Mouse (Mus musculus) embryo, embryonic 10.5 days (tissue): ENCODE measurements around the gene Mapkapk2.
"Not testable (repeated sequence)": the region's sequence is repeated elsewhere in the genome, so short reads cannot be mapped to it uniquely, and the experiment has no call there.

Experiments used
- DNase-seq: peaks from one replicate; pipeline ENCODE4 v3.0.0-alpha.2; 2015; ENCODE audit warnings: low spot score

Mapkapk2 gene

DNA sequence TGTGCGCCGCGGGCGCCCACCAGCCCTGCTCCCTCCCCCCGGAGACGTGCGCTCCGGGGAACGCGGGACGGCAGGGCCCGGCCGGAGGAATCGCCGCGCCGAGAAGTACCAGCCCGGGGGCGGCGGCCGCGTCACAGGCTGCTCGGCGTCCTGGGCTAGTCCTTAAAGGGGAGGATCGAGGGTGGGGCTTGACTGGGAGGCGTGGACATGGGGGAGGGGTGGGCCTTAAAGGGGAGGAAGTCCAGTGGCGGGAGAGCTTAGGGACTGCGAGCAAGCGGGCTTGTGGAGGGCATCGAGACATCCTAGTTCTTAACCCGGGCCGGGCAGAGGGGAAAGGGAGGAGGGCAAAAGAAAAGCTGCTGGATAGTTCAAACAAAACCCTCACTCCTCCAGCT is at the start of gene Mapkapk2:
Gene Mapkapk2, minus strand, starts transcription at position 127 of the 395 bp plus-strand sequence.
- DNase-seq = peak; percentile 97

- no peak for DNase-seq
Observed at GRCm38 (mm10) chr1:131146181-131146614, 48.6 kb upstream of the Mapkapk2 start.

DNA sequence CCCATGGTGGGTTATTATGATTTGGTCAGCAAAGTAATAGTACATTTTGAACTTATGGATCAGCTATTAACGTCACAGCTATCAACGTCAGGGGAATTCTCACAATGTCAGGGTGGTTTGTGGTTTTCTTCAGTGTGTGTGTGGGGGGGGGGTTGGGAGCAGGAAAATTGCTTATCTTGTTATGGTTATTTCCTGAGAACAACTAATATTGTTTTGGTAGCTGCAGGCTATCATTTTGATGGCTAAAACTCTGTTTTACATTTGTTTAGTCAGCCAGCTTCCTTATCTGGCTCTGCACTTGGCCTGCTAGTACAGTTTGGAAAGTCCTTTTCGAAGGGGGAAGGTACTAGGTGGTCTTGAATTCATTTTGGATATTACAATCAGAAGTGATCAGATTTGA is 47.6 kb upstream of the Mapkapk2 start:
- not testable (repeated sequence) for DNase-seq

DNA sequence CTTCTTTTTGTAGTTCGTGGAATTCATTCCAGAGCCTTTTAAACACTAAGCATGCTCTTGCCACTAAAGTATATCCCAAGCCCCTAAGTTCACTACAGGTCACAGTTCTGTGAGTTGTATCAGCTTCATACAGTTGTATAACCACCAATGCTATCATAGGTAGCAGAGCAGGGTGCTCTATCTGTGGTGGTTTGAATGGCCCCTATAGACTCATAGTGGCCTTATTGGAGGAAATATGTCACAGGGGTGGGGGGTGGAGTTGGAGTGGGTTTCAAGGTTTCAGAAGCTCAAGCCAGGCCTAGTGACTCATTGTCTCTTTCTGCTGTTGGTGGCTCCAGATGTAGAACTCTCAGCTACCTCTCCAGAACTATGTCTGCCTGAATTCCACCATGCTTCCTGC is 44.8 kb upstream of the Mapkapk2 start:
- no peak for DNase-seq

DNA sequence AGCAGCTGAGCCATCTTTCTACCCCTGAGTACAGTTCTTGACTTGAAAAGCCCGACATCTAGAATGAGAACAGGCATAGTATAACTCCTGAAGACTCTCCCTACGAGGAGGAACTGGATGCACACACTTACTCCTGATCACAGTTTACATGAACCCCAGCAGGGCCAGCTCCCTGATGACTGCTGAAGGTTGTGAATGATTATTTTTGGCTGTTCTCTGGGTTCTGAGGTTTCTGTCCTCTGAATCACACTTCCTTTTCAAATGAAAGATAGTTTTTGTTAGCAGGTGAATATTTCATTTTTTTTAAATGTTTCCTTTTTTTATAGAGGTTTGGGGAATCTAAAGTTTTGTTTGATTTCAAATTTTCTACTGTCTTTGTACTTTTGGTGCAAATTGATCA is 43.8 kb upstream of the Mapkapk2 start:
- DNase-seq = no peak

DNA sequence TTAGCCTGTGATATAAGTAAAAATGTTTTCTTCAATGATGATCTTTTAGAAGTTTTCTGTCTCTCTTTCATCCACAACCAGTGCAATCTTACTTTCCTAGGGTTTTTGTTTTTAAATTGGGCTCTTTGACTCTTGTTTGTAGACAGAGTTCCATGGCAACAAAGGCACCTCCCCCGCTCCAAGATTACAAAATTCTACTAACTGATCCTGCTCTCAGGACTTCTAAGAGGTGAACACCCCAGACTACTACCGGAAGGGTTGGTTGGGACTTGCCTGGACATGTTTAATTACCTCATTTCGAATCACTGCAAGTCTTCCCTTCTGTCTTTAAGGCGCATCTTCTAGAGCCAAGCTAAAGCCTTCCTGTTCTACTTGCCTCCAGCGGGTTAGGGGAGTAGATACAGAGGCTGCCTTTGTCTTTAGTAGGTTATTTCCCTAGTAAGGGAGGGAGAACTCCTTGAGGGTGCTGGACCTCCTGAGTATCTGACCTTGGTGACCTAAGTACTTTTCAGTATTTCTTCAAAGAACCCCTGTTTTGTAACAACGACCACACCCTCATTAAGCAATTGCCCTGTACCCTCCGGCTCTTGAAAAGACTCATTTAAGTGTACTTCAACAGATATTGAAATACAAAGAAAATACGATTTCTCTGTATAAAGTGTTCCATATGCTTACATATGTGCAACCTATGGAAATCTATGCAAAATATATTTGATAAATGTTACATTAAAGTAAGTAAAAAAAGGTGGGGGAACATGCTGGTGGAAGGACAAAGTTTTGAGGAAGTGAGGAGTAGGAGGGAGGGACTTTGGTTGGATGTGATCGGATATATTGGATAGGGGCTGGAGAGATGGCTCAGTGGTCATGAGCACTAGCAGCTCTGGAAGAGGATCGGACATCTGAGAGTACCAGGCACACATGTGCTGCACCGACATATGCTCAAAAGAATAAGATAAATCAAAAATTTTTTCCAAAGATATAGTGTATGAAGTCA is 41.8 kb upstream of the Mapkapk2 start:
- peak; percentile 51 for DNase-seq

DNA sequence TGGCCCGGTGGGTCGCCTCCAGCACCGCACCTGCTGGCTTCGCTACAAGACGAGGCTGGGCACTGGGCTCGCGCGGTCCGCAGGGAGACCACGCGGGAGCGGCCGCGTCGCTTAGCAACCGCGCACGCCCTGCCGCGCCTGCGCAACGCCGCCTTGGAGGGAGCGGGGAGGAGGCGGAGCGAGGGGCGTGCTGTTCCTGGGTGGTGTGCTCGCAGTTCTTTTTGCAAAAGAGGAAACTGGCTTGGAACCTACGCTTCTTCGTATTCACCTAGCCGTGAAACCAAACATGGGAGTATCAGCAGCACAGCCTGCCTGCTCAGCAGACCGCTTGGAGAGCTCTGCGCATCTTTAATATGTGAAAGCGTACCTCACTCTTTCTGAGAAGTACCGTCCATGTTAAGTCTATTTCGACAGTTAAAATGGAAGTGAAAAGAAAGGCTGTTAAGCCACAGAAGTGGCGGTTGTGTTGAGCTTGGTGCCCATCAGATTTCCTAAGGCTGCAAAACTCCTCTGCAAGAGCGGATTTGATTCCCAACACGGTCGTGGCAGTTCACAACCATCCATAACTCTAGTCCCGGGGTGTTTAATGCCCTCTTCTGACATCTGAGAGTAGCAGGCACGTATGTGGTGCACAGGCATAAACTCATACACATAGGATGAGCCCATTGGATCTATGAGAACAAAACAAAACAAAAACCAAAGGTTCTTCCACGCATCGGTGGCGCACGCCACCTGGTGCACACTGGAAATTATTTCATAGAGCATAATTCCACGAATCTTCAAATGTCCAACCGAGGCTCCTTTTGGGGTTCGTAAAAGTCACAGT is 40.8 kb upstream of the Mapkapk2 start, which contains the start of gene Dyrk3:
Gene Dyrk3, minus strand, starts transcription at position 150 of the 826 bp plus-strand sequence.
- peak; percentile 96 for DNase-seq

- DNase-seq = peak; percentile 64
Observed at GRCm38 (mm10) chr1:131137717-131138118, 40.1 kb upstream of the Mapkapk2 start.

- DNase-seq = peak; percentile 53
Observed at GRCm38 (mm10) chr1:131137111-131137510, 39.5 kb upstream of the Mapkapk2 start.

- no peak for DNase-seq
Observed at GRCm38 (mm10) chr1:131135960-131136629, 38.5 kb upstream of the Mapkapk2 start.

DNA sequence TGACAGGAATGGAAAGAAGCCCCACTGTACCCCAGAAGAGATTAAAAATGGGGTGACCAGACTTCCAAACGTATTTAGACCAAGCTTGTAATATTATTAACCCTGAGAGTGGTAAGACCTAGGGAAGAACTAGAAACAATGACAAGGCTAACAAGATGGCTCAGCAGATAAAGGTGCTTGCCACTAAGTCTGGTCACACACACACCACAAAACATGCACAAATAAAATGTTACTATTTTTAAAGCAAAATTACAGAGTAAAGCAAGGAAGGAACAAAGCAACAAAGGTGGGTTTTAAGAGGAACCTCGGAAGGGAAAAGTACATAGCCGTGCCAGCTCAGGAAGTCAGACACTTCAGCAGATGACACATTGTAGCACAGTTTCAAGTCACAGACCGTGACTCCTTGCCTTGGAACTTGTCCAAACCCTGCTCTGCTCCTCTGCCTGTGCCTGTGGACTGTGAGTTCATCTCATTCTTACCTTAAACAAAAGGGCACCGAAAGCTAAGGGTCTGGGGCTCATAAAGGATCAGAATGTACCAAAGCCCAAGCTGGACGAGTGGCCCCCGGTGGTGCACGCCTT is 37.4 kb upstream of the Mapkapk2 start:
- no peak for DNase-seq

DNA sequence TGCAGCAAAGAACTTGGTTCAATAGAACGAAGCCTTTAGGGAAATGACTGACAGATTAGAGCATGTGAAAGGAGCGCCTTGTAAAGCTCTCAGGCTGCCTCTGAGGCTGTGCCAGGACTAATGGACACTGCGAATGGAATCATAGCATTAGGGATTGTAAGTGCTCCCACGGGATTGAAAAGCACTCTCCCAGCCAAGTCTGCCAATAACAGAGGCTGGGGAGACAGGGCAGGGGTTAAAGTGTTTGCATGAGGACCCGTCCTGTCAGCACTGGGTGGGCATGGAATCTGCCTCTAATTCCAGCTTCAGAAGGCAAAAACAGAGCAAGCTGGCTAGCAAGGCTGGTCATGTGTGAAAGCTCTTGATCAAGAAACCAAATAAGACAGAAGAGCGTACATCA is 36.6 kb upstream of the Mapkapk2 start:
- no peak for DNase-seq

GRCm38 (mm10) chr1:131125987-131126744 is 28.5 kb upstream of the Mapkapk2 start:
- no peak for DNase-seq

DNA sequence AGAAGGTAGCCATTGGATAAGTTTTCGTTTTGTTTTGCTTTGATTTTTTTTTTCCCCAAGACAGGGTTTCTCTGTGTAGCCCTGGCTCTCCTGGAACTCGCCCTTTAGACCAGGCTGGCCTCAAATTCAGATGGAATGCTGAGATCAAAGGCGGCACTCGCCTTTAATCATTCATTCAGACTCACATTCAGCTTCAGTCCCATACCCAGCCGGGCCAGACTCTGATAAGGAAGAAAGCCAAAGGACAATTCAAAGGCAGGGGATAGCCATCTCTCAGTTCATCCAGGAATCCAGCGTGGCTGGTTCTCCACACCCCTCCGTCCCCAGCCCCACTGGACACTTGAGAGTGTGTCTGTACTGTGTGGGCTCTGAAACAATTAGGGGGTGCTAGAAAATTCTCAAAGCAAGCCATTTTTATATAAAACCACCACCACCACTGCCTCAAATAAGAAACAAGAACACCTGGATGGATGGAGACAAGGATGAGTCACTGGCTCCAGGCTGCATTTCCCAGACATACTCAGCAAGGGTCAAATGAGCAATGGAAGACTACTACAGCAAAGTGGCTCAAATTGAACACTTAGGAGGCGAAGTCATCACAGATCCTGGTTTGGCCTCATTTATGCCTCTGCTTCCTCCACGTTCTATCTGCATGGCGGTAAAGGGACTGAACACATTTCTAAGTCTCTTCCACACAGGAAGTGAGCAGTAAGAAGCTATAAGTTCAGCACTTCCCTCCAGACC is 26.1 kb upstream of the Mapkapk2 start:
- no peak for DNase-seq

GRCm38 (mm10) chr1:131121987-131122386 is 24.4 kb upstream of the Mapkapk2 start:
- DNase-seq = peak; percentile 23

- no peak for DNase-seq
Observed at GRCm38 (mm10) chr1:131119026-131119425, 21.4 kb upstream of the Mapkapk2 start.

DNA sequence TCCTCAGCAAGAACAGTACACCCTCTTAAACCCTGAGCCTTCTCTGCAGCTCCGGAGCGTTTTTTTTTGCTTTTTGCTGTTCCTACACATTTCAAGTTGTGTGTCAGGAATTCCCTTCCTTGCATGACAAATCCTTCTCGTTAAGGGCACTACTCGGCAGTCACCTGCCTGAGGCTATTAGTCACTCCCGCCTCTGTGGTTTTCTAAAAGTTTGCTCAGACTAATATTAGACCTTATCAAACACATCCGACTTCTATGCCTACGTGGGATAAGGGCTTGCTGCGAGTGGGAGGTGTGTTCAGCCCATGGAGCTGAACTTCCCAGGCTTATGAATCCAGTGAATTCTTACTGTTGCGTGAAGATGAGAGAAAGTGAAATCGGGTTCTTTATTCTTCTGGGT is 20.9 kb upstream of the Mapkapk2 start:
- no peak for DNase-seq

DNA sequence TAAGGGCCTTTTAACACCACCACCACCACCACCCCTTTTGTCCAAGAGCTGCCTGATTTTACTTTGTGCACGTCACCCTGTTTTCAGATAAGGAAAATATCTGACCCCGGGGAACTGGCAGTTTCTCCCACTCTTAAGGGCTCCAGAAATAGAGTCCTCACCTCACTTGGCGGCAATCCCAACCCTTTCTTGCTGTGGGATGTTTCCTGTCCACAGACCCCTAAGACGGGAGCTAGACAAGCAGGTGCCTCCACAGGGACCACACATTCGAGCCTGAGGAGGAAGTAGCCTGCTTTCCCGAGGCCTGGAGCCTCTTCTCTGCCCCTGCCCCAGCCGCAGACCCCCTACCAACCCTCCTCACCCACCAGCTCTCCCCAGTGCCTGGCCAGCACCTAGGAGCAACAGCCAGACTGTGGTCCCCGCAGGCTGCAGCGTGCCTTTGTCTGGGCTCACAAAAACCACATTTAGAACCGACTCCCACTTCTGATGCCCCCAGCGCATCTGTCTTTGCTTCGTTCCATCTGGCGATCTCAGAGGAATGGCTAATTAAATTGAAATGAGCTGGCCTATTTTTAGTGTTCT is 18.9 kb upstream of the Mapkapk2 start:
- no peak for DNase-seq

DNA sequence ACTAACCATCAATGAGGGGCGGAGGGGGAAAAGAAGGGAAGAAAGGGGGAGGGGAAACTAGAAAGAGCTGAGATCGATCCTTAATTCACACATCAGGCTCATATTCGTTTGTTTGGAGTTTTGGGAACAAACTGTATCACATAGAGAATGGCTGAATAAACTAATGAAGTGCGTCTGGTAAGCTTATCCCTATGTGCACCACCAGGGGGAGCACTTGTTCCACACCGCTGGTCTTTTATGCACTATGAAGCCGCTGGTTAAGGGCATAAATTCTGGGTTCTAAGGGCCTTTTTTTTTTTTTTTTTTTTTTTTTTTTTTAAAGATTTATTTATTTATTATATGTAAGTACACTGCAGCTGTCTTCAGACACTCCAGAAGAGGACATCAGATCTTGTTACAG is 18.3 kb upstream of the Mapkapk2 start:
- DNase-seq = peak; percentile 85

- no peak for DNase-seq
Observed at GRCm38 (mm10) chr1:131112576-131112975, 14.9 kb upstream of the Mapkapk2 start.
